Mouse (Mus musculus) brain, embryonic 14.5 days (tissue): ENCODE measurements around the gene Sipa1l1.

Experiments used
- CTCF ChIP-seq: fragments of 200-500 bp; IDR thresholded peaks from 2 replicates; pipeline ENCODE4 v1.5.1; 2012; ENCODE audit warnings: inconsistent platforms, mild to moderate bottlenecking, moderate library complexity, borderline replicate concordance; ENCODE audit not compliant: insufficient read depth, insufficient read length; ENCODE audit errors: extremely low read depth
- POLR2A ChIP-seq: fragments of 200-500 bp; IDR thresholded peaks from 2 replicates; pipeline ENCODE4 v1.6.1; 2012; ENCODE audit warnings: mild to moderate bottlenecking, inconsistent platforms, borderline replicate concordance; ENCODE audit not compliant: poor library complexity, insufficient read depth, insufficient read length, severe bottlenecking; ENCODE audit errors: extremely low read depth

DNA sequence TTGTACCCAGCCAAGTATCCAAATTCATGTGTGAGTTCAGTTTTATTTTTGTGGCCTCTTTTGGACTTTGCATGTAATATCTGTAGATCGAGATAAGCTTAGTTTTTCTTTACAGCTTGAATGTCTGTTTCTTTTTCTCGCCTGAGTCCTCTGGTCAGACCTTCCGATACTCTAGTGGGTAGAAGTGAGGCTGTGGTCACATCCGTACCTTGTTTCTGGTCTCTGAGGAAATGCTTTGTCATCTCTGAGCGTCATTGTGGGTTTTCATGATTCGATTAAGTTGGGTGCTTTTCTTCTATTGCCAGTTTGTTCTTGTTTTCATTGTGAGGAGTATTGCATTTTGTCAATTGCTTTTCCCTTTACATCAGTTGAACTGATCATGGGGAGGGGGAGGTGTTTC lies 76.1 kb downstream of the Sipa1l1 start:
- TF ChIP-seq CTCF (no peak), POLR2A (no peak)
